Mouse (Mus musculus): ENCODE results near the gene Kdm8.

GRCm38 (mm10) chr7:125415087-125415486 lies 29.4 kb upstream of the Kdm8 start:
- no peak for TF ChIP-seq EP300 (IDR thresholded peaks at IDR 0.05; ENCODE audit: low read depth)
- TF ChIP-seq CTCF (IDR thresholded peaks at IDR 0.05; ENCODE audit: low read depth), result no peak

All from liver, embryonic 14.5 days (tissue).